Mouse (Mus musculus) heart, embryonic 14.5 days (tissue): ENCODE measurements around the gene Panx1. TPM values are rescaled to one million over a fixed set of nuclear protein-coding genes. Genes with fewer than 3 reads are reported as not detected.

Source experiments
- ATAC-seq: fragments of 200-750 bp; cut with Nextera tagmentation; 2 replicates; pipeline ENCODE4 v1.8.0; 2017; ENCODE audit warnings: low read depth, moderate TSS enrichment; ENCODE audit not compliant: insufficient number of reproducible peaks, insufficient read depth, low FRiP score
- H3K27ac ChIP-seq, 2 experiments: fragments of 200-500 bp in 1 of 2; fragments of 300-500 bp in 1 of 2; sonication (generic) in 1 of 2; replicated peaks in 1 of 2; 2 replicates each; pipeline ENCODE4 v1.5.1; 2012 to 2014; ENCODE audit warnings: low read depth in 2 of 2, low read length in 2 of 2, control low read depth in 1 of 2, mild to moderate bottlenecking in 1 of 2, mixed read lengths in 1 of 2; ENCODE audit not compliant: control insufficient read depth in 1 of 2, insufficient read depth in 1 of 2
- H3K27me3 ChIP-seq: fragments of 300-500 bp; sonication (generic); 2 replicates; pipeline ENCODE4 v1.6.1; 2014; ENCODE audit warnings: mild to moderate bottlenecking, low read length, control low read depth; ENCODE audit not compliant: control insufficient read depth, insufficient read depth
- H3K36me3 ChIP-seq: fragments of 300-500 bp; sonication (generic); 2 replicates; pipeline ENCODE4 v1.6.1; 2014; ENCODE audit warnings: mild to moderate bottlenecking, control low read depth, low read length, mixed read lengths; ENCODE audit not compliant: control insufficient read depth, insufficient read depth
- H3K4me1 ChIP-seq, 2 experiments: fragments of 200-500 bp in 1 of 2; fragments of 300-500 bp in 1 of 2; sonication (generic) in 1 of 2; 2 replicates each; pipeline ENCODE4 v1.6.1; 2012 to 2014; ENCODE audit warnings: low read length in 2 of 2, control low read depth in 1 of 2, mixed read lengths in 1 of 2; ENCODE audit not compliant: control insufficient read depth in 2 of 2, insufficient read depth in 2 of 2
- H3K4me2 ChIP-seq: fragments of 300-500 bp; sonication (generic); 2 replicates; pipeline ENCODE4 v1.6.1; 2014; ENCODE audit warnings: mild to moderate bottlenecking, low read length
- H3K4me3 ChIP-seq, 2 experiments: fragments of 200-500 bp in 1 of 2; fragments of 300-500 bp in 1 of 2; sonication (generic) in 1 of 2; 2 replicates each; pipeline ENCODE4 v1.5.1; 2012 to 2014; ENCODE audit warnings: low read length in 2 of 2, mild to moderate bottlenecking in 2 of 2, control low read depth in 1 of 2, low read depth in 1 of 2, moderate library complexity in 1 of 2; ENCODE audit not compliant: control insufficient read depth in 1 of 2, insufficient read depth in 1 of 2
- H3K9ac ChIP-seq: fragments of 300-500 bp; sonication (generic); 2 replicates; pipeline ENCODE4 v1.6.1; 2014; ENCODE audit warnings: mild to moderate bottlenecking, low read length
- H3K9me3 ChIP-seq: fragments of 300-500 bp; sonication (generic); 2 replicates; pipeline ENCODE4 v1.6.1; 2016; ENCODE audit warnings: low read length, control low read depth; ENCODE audit not compliant: control insufficient read depth
- WGBS: fragments of 180-500 bp; shearing (Covaris S2); extraction: QIAGEN DNeasy Blood & Tissue Kit; methylation state at CpG from one replicate; pipeline ENCODE4 v1.1.7; 2014; 5-methylcytosine and 5-hydroxymethylcytosine counted together
- polyA plus RNA-seq: library from polyadenylated mRNA; unstranded; fragments of >200 nt; fragmentation: Nextera tagmentation; extraction: Ambion mirVana; gene quantifications from 2 replicates; pipeline ENCODE4 v1.2.1, GENCODE M21; 2014

Gene Panx1
- polyA plus RNA-seq, 1 experiment from 2014 or later: 26.1 TPM

DNA sequence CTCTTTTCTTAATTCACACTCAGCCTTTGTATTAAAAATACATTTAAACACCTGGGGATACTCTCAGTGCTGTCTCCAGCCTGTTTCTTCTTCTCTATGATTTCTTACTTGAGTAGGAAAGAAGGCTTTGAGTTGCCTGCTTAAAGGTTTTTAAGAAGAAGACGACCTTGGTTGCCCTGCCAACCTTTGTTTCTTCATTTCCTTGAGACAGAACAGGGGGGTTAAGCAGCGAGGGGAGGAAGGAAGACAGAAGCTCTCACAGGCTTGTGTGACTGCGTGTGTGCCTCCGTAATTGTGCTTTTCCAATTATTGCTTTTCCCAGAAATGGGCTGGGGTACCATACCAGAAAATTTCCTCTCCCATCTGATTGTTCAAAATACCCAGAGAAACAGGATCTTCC is 78.5 kb downstream of the Panx1 start:
- no peak for ATAC-seq
- H3K4me2 ChIP-seq: no peak overlapping the region
- WGBS: 55% methylated on average over 4 of the region's 4 CpGs

GRCm38 (mm10) chr9:14965368-14965767 is 79.9 kb downstream of the Panx1 start:
- Histone ChIP-seq H3K9ac (no peak overlapping the region), H3K36me3 (no peaks in the 10 kb centered on the region), H3K4me2 (no peak overlapping the region), H3K27me3 (no peaks in the 10 kb centered on the region), H3K27ac (no peak overlapping the region), H3K4me3 (no peak overlapping the region), H3K9me3 (no peaks in the 10 kb centered on the region), H3K4me1 (no peaks in the 10 kb centered on the region)
- ATAC-seq: no peak

More for the DNA sequence above, 78.5 kb downstream of the Panx1 start:
- H3K4me3 ChIP-seq: no peak overlapping the region
- H3K27me3 ChIP-seq: no peaks in the 10 kb centered on the region
- H3K9ac ChIP-seq: no peak overlapping the region
- H3K9me3 ChIP-seq: no peaks in the 10 kb centered on the region
- H3K36me3 ChIP-seq: no peaks in the 10 kb centered on the region
- no peaks in the 10 kb centered on the region for H3K4me1 ChIP-seq
- no peak overlapping the region for H3K27ac ChIP-seq

DNA sequence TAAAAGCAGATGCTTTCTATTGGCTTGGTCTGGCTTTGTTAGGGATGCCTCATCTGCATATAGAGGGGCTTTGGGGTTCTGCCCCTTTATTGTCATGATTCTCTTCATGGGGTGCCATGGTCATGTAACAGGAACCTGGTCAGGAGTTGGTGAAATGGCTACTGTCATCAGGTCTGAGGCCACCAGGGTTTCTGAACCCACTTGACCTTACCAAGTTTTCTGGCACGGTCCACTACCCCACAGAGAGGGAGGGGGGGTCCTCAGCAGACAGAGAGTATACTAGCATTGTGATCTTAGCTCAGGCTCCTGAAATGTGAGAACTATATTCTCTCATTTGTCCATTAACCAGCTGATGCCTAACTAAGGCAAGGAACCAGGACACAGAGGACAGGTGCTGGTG is 82.5 kb downstream of the Panx1 start:
- Histone ChIP-seq H3K27ac (no peak overlapping the region), H3K27me3 (no peaks in the 10 kb centered on the region), H3K4me3 (no peak overlapping the region), H3K36me3 (no peaks in the 10 kb centered on the region), H3K9me3 (no peaks in the 10 kb centered on the region), H3K4me1 (no peaks in the 10 kb centered on the region), H3K9ac (no peak overlapping the region), H3K4me2 (no peak overlapping the region)
- ATAC-seq: no peak
- 67% methylated on average over 1 of the region's 1 CpGs for WGBS

DNA sequence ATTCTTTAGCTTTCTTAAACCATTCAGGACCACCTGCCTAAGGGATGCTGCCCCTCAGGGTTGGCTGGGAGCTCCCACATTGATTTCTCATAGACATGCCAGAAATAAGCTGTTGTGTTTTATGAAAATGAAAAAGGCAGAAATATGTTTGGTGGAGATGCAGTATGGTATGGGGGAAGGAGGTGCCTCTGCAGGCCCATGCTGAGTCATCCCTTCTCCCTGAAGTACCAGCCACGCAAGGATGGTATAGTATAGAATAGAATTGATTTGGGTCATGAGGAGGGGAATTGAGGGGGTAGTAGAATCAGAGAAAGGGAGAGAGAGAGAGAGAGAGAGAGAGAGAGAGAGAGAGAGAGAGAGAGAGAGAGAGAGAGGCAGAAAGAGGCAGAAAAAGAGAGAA is 90.6 kb downstream of the Panx1 start:
- no peak overlapping the region for H3K9ac ChIP-seq
- ATAC-seq: no peak
- H3K4me2 ChIP-seq: no peak overlapping the region
- no peaks in the 10 kb centered on the region for H3K4me1 ChIP-seq
- no peak overlapping the region for H3K4me3 ChIP-seq
- no peaks in the 10 kb centered on the region for H3K27me3 ChIP-seq
- no peak overlapping the region for H3K27ac ChIP-seq
- no peaks in the 10 kb centered on the region for H3K36me3 ChIP-seq
- 74% methylated on average over 1 of the region's 1 CpGs for WGBS
- H3K9me3 ChIP-seq: no peaks in the 10 kb centered on the region

Other genes starting within 250 kb of the Panx1 start
- gene Gpr83, start 185.3 kb downstream of the Panx1 start, polyA plus RNA-seq: 0.18 TPM in 1 of 2 replicates, not detected in the other
- not detected in 2 replicates for gene Izumo1r, start 141.5 kb downstream of the Panx1 start, polyA plus RNA-seq
- not detected in 2 replicates for gene Hephl1, start 66.6 kb upstream of the Panx1 start, polyA plus RNA-seq
- 2.5 and 3.0 TPM in 2 replicates for gene Vstm5, start 193.6 kb upstream of the Panx1 start, polyA plus RNA-seq
- gene Med17, start 234.5 kb upstream of the Panx1 start, polyA plus RNA-seq: 20.5 and 25.8 TPM in 2 replicates